Mouse (Mus musculus) heart, embryonic 16.5 days (tissue): Measurements from ENCODE around the gene Isoc2a. TPM values are rescaled to one million over a fixed set of nuclear protein-coding genes. Genes with fewer than 3 reads are reported as not detected.
"Not testable (repeated sequence)": the region's sequence is repeated elsewhere in the genome, so short reads cannot be mapped to it uniquely, and the experiment has no call there.

Experiments
- ATAC-seq: fragments of 200-750 bp; cut with Nextera tagmentation; replicated peaks from 2 replicates; pipeline ENCODE4 v1.8.0; 2017; ENCODE audit warnings: moderate number of reproducible peaks; ENCODE audit not compliant: insufficient read depth, low FRiP score; ENCODE audit errors: extremely low read depth
- H3K27ac ChIP-seq: fragments of 300-500 bp; sonication (generic); 2 replicates; pipeline ENCODE4 v1.5.1; 2014; ENCODE audit warnings: mild to moderate bottlenecking, low read length, control low read depth, moderate library complexity
- H3K27me3 ChIP-seq: fragments of 300-500 bp; sonication (generic); 2 replicates; pipeline ENCODE4 v1.6.1; 2014; ENCODE audit warnings: low read length, mixed read lengths; ENCODE audit not compliant: control insufficient read depth, insufficient read depth
- H3K36me3 ChIP-seq: fragments of 300-500 bp; sonication (generic); 2 replicates; pipeline ENCODE4 v1.6.1; 2014; ENCODE audit not compliant: control insufficient read depth, insufficient read depth
- H3K4me1 ChIP-seq: fragments of 300-500 bp; sonication (generic); 2 replicates; pipeline ENCODE4 v1.6.1; 2014; ENCODE audit warnings: low read length, mixed read lengths; ENCODE audit not compliant: control insufficient read depth, insufficient read depth
- H3K4me2 ChIP-seq: fragments of 300-500 bp; sonication (generic); 2 replicates; pipeline ENCODE4 v1.6.1; 2014; ENCODE audit warnings: low read depth, mild to moderate bottlenecking, control low read depth, low read length
- H3K4me3 ChIP-seq: fragments of 300-500 bp; sonication (generic); 2 replicates; pipeline ENCODE4 v1.5.1; 2014; ENCODE audit warnings: mild to moderate bottlenecking, control low read depth, low read length
- H3K9ac ChIP-seq: fragments of 300-500 bp; sonication (generic); 2 replicates; pipeline ENCODE4 v1.6.1; 2014; ENCODE audit warnings: low read length, control low read depth
- H3K9me3 ChIP-seq: fragments of 300-500 bp; sonication (generic); replicated peaks from 2 replicates; pipeline ENCODE4 v1.6.1; 2016; ENCODE audit warnings: low read length; ENCODE audit not compliant: control insufficient read depth
- WGBS: fragments of 180-500 bp; shearing (Covaris S2); extraction: QIAGEN DNeasy Blood & Tissue Kit; methylation state at CpG from one replicate; pipeline ENCODE4 v1.1.7; 2014; 5-methylcytosine and 5-hydroxymethylcytosine counted together
- polyA plus RNA-seq: library from polyadenylated mRNA; unstranded; fragments of >200 nt; fragmentation: Nextera tagmentation; extraction: Ambion mirVana; gene quantifications from 2 replicates; pipeline ENCODE4 v1.2.1, GENCODE M21; 2015

The Isoc2a gene
- polyA plus RNA-seq, 1 experiment from 2014 or later, result 2.0 TPM

GRCm38 (mm10) chr7:4877226-4877625 lies 273 bp downstream of the Isoc2a start:
- Histone ChIP-seq H3K4me2 (peak overlapping the region; percentile 85), H3K27me3 (no peaks in the 10 kb centered on the region), H3K9me3 (0 out of 2 replicates have a peak, but pooled peaks cover 2% of the 10 kb centered on the region), H3K4me3 (peak overlapping the region; percentile 60), H3K4me1 (peaks cover 13% of the 10 kb centered on the region), H3K9ac (peak overlapping the region; percentile 73), H3K27ac (peak overlapping the region; percentile 58), H3K36me3 (peaks cover 2% of the 10 kb centered on the region; the same call in 1 of the 2 replicates)
- 3% methylated on average over 11 of the region's 11 CpGs for WGBS
- ATAC-seq, result peak; percentile 20

GRCm38 (mm10) chr7:4878186-4878585 lies 1.2 kb downstream of the Isoc2a start:
- 0 out of 2 replicates have a peak, but pooled peaks cover 2% of the 10 kb centered on the region for H3K9me3 ChIP-seq
- H3K4me3 ChIP-seq, result no peak overlapping the region
- H3K36me3 ChIP-seq, result peaks cover 3% of the 10 kb centered on the region; the same call in 1 of the 2 replicates
- H3K4me1 ChIP-seq, result peaks cover 13% of the 10 kb centered on the region
- no peak overlapping the region for H3K27ac ChIP-seq
- H3K9ac ChIP-seq, result peak overlapping the region; percentile 73; the same call in 1 of the 2 replicates
- no peaks in the 10 kb centered on the region for H3K27me3 ChIP-seq
- no peak for ATAC-seq
- peak overlapping the region; percentile 85 for H3K4me2 ChIP-seq

- not testable (repeated sequence) for H3K4me3 ChIP-seq, H3K27me3 ChIP-seq, H3K36me3 ChIP-seq, H3K9me3 ChIP-seq, H3K4me2 ChIP-seq, H3K27ac ChIP-seq, H3K9ac ChIP-seq, ATAC-seq
- H3K4me1 ChIP-seq, result peaks cover 13% of the 10 kb centered on the region
- 83% methylated on average over 1 of the region's 1 CpGs for WGBS
Measured at GRCm38 (mm10) chr7:4879036-4879435, 2.1 kb downstream of the Isoc2a start.

GRCm38 (mm10) chr7:4886680-4887079 lies 9.7 kb downstream of the Isoc2a start:
- no peak overlapping the region for H3K4me2 ChIP-seq
- no peak overlapping the region for H3K9ac ChIP-seq
- no peak overlapping the region for H3K4me3 ChIP-seq

GRCm38 (mm10) chr7:4895186-4895585 lies 18.2 kb downstream of the Isoc2a start:
- 58% methylated on average over 9 of the region's 11 CpGs for WGBS
- Histone ChIP-seq H3K4me1 (peaks cover 4% of the 10 kb centered on the region), H3K4me3 (no peak overlapping the region), H3K27me3 (no peaks in the 10 kb centered on the region), H3K27ac (no peak overlapping the region), H3K9ac (no peak overlapping the region), H3K4me2 (no peak overlapping the region), H3K9me3 (no peaks in the 10 kb centered on the region), H3K36me3 (peaks cover 3% of the 10 kb centered on the region; the same call in 1 of the 2 replicates)
- no peak for ATAC-seq

More at GRCm38 (mm10) chr7:4886680-4887079, 9.7 kb downstream of the Isoc2a start:
- WGBS, result 56% methylated on average over 4 of the region's 4 CpGs
- Histone ChIP-seq H3K36me3 (peaks cover 3% of the 10 kb centered on the region; the same call in 1 of the 2 replicates), H3K27me3 (no peaks in the 10 kb centered on the region), H3K9me3 (0 out of 2 replicates have a peak, but pooled peaks cover 4% of the 10 kb centered on the region), H3K4me1 (no peaks in the 10 kb centered on the region), H3K27ac (no peak overlapping the region)
- no peak for ATAC-seq

- Histone ChIP-seq H3K27me3 (no peaks in the 10 kb centered on the region), H3K36me3 (no peaks in the 10 kb centered on the region), H3K4me2 (peak overlapping the region; percentile 75), H3K4me1 (peaks cover 7% of the 10 kb centered on the region), H3K9ac (peak overlapping the region; percentile 72), H3K4me3 (peak overlapping the region; percentile 44), H3K9me3 (peaks cover 4% of the 10 kb centered on the region; the same call in 1 of the 2 replicates), H3K27ac (no peak overlapping the region)
- 23% methylated on average over 18 of the region's 18 CpGs for WGBS
- ATAC-seq, result peak; percentile 30
Measured at GRCm38 (mm10) chr7:4898851-4899648, 22.1 kb downstream of the Isoc2a start.

GRCm38 (mm10) chr7:4899649-4900522 lies 22.9 kb downstream of the Isoc2a start:
- peak; percentile 79 for ATAC-seq
- Histone ChIP-seq H3K4me2 (peak overlapping the region; percentile 75), H3K27me3 (no peaks in the 10 kb centered on the region), H3K4me3 (peak overlapping the region; percentile 44), H3K9ac (peak overlapping the region; percentile 72), H3K36me3 (no peaks in the 10 kb centered on the region), H3K9me3 (peaks cover 4% of the 10 kb centered on the region; the same call in 1 of the 2 replicates), H3K4me1 (peaks cover 7% of the 10 kb centered on the region), H3K27ac (peak overlapping the region; percentile 88)
- WGBS, result 4% methylated on average over 19 of the region's 19 CpGs

- Histone ChIP-seq H3K4me1 (peaks cover 7% of the 10 kb centered on the region), H3K36me3 (no peaks in the 10 kb centered on the region), H3K9me3 (peaks cover 4% of the 10 kb centered on the region; the same call in 1 of the 2 replicates), H3K4me2 (peak overlapping the region; percentile 75), H3K4me3 (peak overlapping the region; percentile 44), H3K9ac (peak overlapping the region; percentile 72), H3K27ac (peak overlapping the region; percentile 88), H3K27me3 (no peaks in the 10 kb centered on the region)
- 15% methylated on average over 10 of the region's 11 CpGs for WGBS
- peak; percentile 25; the same call in 1 of the 2 replicates for ATAC-seq
Measured at GRCm38 (mm10) chr7:4900523-4900851, 23.5 kb downstream of the Isoc2a start.
